Mouse (Mus musculus): ENCODE results near the gene Fam181a.

Gene Fam181a

DNA sequence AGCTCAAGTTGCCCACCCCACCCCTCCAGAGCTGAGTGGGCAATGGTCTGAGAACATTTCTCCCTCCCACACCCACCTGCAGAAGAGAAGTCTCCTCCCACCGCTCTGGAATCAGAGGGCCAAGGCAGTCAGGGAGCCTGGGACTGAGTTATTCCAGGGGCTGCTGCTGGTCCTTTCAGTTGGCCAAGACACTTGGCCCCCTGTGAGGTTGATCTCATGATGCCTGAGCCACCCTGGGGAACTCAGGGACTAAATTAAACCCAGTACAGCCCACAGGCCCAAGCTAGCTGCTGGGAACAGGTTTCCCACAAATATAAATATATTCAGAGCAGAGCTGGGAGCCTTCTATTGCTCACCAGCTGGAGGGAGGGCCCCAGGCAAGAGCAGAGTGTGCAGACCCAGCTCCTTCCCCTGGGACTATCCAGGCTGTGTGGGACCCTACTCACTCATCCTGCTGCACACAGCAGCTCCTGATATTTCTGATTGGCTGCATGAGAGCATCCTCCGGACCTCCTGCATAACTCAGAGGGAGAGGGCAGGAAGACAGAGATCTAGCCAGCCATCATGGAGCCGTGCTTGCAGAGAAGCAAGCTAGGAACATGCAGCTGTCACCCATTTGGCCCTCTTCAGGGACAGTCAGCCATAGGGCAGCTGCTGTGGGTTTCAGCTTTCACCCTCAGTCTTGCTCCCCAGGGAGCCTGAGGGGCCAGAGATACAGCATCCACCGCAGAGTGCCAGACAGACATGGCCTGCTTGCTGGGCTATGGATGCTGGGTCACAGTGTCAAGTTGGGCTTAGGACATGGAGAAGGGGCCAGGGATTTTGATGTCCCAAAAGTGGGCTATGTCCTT lies 48.4 kb downstream of the Fam181a start:
- DNase-seq (ENCODE audit: low read depth, low spot score), result no peak
- H3K36me3 ChIP-seq (ENCODE audit: control insufficient read depth, insufficient read depth, low read length, poor library complexity, severe bottlenecking), result no peaks in the 10 kb centered on the region
- no peaks in the 10 kb centered on the region for H3K27me3 ChIP-seq (ENCODE audit: control insufficient read depth, insufficient read depth, low read length, poor library complexity, severe bottlenecking)

DNA sequence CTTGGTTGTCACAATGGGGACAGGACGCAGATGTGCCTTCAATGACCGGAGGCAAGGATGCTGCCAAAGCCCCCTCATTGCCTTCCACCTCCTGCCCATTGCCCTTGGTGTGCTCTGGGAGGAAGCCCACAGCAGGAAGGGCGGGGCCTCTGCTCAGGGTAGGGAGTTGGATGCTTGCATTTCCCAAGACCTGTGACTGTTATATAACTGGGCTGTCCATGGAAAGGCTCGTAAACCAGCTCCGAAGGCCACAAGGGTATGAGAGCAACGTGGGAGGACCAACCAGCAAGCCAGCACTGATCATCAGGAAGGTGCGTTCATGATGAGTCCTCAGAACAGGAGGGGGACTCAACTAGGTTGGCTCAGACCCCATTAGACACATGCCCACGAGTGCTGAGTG lies 50.0 kb downstream of the Fam181a start:
- DNase-seq (ENCODE audit: low read depth, low spot score), result no peak
- Histone ChIP-seq H3K36me3 (ENCODE audit: control insufficient read depth, insufficient read depth, low read length, poor library complexity, severe bottlenecking) (no peaks in the 10 kb centered on the region), H3K27me3 (ENCODE audit: control insufficient read depth, insufficient read depth, low read length, poor library complexity, severe bottlenecking) (no peaks in the 10 kb centered on the region)

DNA sequence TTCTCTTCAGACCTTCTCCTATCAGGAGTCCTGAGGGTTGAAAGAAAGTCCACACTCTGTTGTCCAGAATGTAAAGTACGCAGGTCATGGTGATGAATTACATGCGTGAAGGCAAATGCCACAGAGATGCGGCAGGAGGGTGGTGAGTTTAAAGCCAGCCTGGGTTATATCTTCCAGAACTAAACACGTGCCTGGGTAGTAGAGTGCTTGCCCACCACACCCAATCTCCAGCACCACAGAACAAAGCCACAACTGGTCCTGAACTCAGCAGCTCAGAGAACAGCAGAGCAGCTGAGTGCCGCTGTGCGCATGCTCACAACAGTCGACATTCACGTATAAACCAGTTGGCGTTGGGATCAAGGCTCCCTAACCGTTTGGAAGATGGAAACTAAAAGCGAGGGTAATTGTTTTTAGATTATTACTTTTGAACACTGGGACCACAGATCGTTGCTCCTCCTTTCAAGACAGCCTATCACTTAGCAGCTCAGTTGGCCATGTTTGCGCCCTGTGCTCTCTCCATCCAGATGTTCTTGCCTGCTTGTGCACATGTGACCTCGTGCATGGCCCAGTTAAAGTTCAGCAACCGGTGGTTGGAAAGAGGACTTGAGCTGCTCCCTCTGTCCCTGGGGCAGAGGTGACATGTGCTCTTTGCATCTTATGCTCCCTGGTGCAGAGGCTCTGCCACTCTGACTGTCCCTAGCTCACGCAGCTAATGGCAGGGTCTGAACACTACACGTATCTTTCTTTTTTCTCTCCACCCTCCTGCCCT lies 50.9 kb downstream of the Fam181a start:
- DNase-seq (ENCODE audit: low read depth, low spot score), result no peak
- no peaks in the 10 kb centered on the region for H3K27me3 ChIP-seq (ENCODE audit: control insufficient read depth, insufficient read depth, low read length, poor library complexity, severe bottlenecking)
- no peaks in the 10 kb centered on the region for H3K36me3 ChIP-seq (ENCODE audit: control insufficient read depth, insufficient read depth, low read length, poor library complexity, severe bottlenecking)

GRCm38 (mm10) chr12:103362336-103362735 lies 51.6 kb downstream of the Fam181a start:
- no peaks in the 10 kb centered on the region for H3K27me3 ChIP-seq (ENCODE audit: control insufficient read depth, insufficient read depth, low read length, poor library complexity, severe bottlenecking)
- no peaks in the 10 kb centered on the region for H3K36me3 ChIP-seq (ENCODE audit: control insufficient read depth, insufficient read depth, low read length, poor library complexity, severe bottlenecking)
- DNase-seq (ENCODE audit: low read depth, low spot score), result no peak

All from splenic B cell, adult 2 months (primary cell).